Mouse (Mus musculus) kidney, adult 2 months (tissue): ENCODE data around the gene Gm12355. TPM values are rescaled to one million over a fixed set of nuclear protein-coding genes. Genes with fewer than 3 reads are reported as not detected.
A peak's percentile ranks its signal among the peaks of the same experiment; 100 is the strongest.

Experiments
- DNase-seq: peaks from one replicate; pipeline ENCODE4 v3.0.0; 2021
- H3K27ac ChIP-seq: fragments of 200-500 bp; 2 replicates; pipeline ENCODE4 v1.5.1; 2012; ENCODE audit warnings: low read depth, low read length, control low read depth, inconsistent platforms; ENCODE audit not compliant: insufficient read depth
- H3K27me3 ChIP-seq: fragments of 200-500 bp; replicated peaks from 2 replicates; pipeline ENCODE4 v1.6.1; 2012; ENCODE audit warnings: mild to moderate bottlenecking, moderate library complexity, low read length, inconsistent platforms; ENCODE audit not compliant: control insufficient read depth, insufficient read depth
- H3K36me3 ChIP-seq: fragments of 200-500 bp; 2 replicates; pipeline ENCODE4 v1.6.1; 2012; ENCODE audit warnings: mild to moderate bottlenecking, moderate library complexity, low read length, inconsistent platforms; ENCODE audit not compliant: control insufficient read depth, insufficient read depth
- H3K4me1 ChIP-seq: fragments of 200-500 bp; 2 replicates; pipeline ENCODE4 v1.6.1; 2011; ENCODE audit warnings: low read length; ENCODE audit not compliant: control insufficient read depth, insufficient read depth
- H3K4me3 ChIP-seq: fragments of 200-500 bp; 2 replicates; pipeline ENCODE4 v1.5.1; 2011; ENCODE audit warnings: mild to moderate bottlenecking, low read depth, low read length, control low read depth; ENCODE audit not compliant: insufficient read depth
- CTCF ChIP-seq: fragments of 200-500 bp; conservative IDR thresholded peaks from 2 replicates; pipeline ENCODE4 v1.5.1; 2011; ENCODE audit warnings: low read depth, mild to moderate bottlenecking, control low read depth, low read length, moderate library complexity, mixed read lengths; ENCODE audit not compliant: insufficient read depth, insufficient read length
- POLR2A ChIP-seq: fragments of 200-500 bp; IDR thresholded peaks from one replicate; pipeline ENCODE4 v1.6.1; 2011; ENCODE audit warnings: low read depth, low read length, control low read depth
- WGBS: fragments of 180-500 bp; shearing (Covaris S2); methylation state at CpG from one replicate; pipeline ENCODE4 v1.1.7; 2018; 5-methylcytosine and 5-hydroxymethylcytosine counted together
- polyA plus RNA-seq: library from polyadenylated mRNA; depleted of rRNA; stranded (reverse); fragments of >200 nt; gene quantifications from 2 replicates; pipeline ENCODE4 v1.2.3, GENCODE M21; 2012

Gene Gm12355
- polyA plus RNA-seq, 1 experiment = not detected

GRCm38 (mm10) chr11:98595473-98595872, 30.0 kb downstream of the Gm12355 start:
- DNase-seq = no peak
- 76% methylated on average over 10 of the region's 10 CpGs for WGBS
- H3K4me1 ChIP-seq = peaks cover 3% of the 10 kb centered on the region; the same call in 1 of the 2 replicates
- no peaks in the 10 kb centered on the region for H3K36me3 ChIP-seq
- TF ChIP-seq POLR2A = no peak
- TF ChIP-seq CTCF = no peak
- no peaks in the 10 kb centered on the region; the same call in 1 of the 2 replicates for H3K27me3 ChIP-seq
- no peak overlapping the region for H3K27ac ChIP-seq
- H3K4me3 ChIP-seq = no peak overlapping the region

GRCm38 (mm10) chr11:98595021-98595420, 30.4 kb downstream of the Gm12355 start:
- Histone ChIP-seq H3K4me3 (no peak overlapping the region), H3K36me3 (no peaks in the 10 kb centered on the region), H3K27ac (no peak overlapping the region), H3K27me3 (no peaks in the 10 kb centered on the region; the same call in 1 of the 2 replicates), H3K4me1 (peaks cover 4% of the 10 kb centered on the region; the same call in 1 of the 2 replicates)
- DNase-seq = no peak
- WGBS = 68% methylated on average over 6 of the region's 6 CpGs
- TF ChIP-seq POLR2A (no peak), CTCF (no peak)

- no peak for TF ChIP-seq CTCF
- no peak for TF ChIP-seq POLR2A
- Histone ChIP-seq H3K4me1 (peaks cover 9% of the 10 kb centered on the region; the same call in 1 of the 2 replicates), H3K36me3 (no peaks in the 10 kb centered on the region), H3K4me3 (no peak overlapping the region), H3K27ac (no peak overlapping the region), H3K27me3 (no peaks in the 10 kb centered on the region)
- DNase-seq = peak; percentile 48
- 41% methylated on average over 19 of the region's 19 CpGs for WGBS
Observed at GRCm38 (mm10) chr11:98590548-98591445, 34.7 kb downstream of the Gm12355 start.

GRCm38 (mm10) chr11:98589306-98589705, 36.2 kb downstream of the Gm12355 start:
- DNase-seq = no peak
- Histone ChIP-seq H3K27me3 (no peaks in the 10 kb centered on the region), H3K27ac (0 out of 2 replicates have a peak overlapping the region, but pooled peaks have one; percentile 12), H3K4me1 (peaks cover 9% of the 10 kb centered on the region; the same call in 1 of the 2 replicates), H3K36me3 (no peaks in the 10 kb centered on the region), H3K4me3 (no peak overlapping the region)
- no peak for TF ChIP-seq POLR2A
- no peak for TF ChIP-seq CTCF
- 81% methylated on average over 8 of the region's 8 CpGs for WGBS

GRCm38 (mm10) chr11:98588833-98589281, 36.6 kb downstream of the Gm12355 start:
- Histone ChIP-seq H3K27ac (peak overlapping the region; percentile 87; the same call in 1 of the 2 replicates), H3K4me1 (peaks cover 9% of the 10 kb centered on the region; the same call in 1 of the 2 replicates), H3K36me3 (no peaks in the 10 kb centered on the region), H3K27me3 (no peaks in the 10 kb centered on the region), H3K4me3 (no peak overlapping the region)
- 42% methylated on average over 6 of the region's 6 CpGs for WGBS
- peak; percentile 33 for DNase-seq
- TF ChIP-seq CTCF (no peak), POLR2A (no peak)

- H3K4me3 ChIP-seq = peak overlapping the region; percentile 62
- no peaks in the 10 kb centered on the region for H3K36me3 ChIP-seq
- DNase-seq = peak; percentile 85
- no peaks in the 10 kb centered on the region for H3K27me3 ChIP-seq
- H3K4me1 ChIP-seq = peaks cover 9% of the 10 kb centered on the region; the same call in 1 of the 2 replicates
- WGBS = 11% methylated on average over 20 of the region's 20 CpGs
- TF ChIP-seq POLR2A (no peak), CTCF (no peak)
- H3K27ac ChIP-seq = peak overlapping the region; percentile 87
Observed at GRCm38 (mm10) chr11:98587684-98588546, 37.5 kb downstream of the Gm12355 start.
